Mouse (Mus musculus): ENCODE data around the gene Ctcf.

Gene Ctcf

DNA sequence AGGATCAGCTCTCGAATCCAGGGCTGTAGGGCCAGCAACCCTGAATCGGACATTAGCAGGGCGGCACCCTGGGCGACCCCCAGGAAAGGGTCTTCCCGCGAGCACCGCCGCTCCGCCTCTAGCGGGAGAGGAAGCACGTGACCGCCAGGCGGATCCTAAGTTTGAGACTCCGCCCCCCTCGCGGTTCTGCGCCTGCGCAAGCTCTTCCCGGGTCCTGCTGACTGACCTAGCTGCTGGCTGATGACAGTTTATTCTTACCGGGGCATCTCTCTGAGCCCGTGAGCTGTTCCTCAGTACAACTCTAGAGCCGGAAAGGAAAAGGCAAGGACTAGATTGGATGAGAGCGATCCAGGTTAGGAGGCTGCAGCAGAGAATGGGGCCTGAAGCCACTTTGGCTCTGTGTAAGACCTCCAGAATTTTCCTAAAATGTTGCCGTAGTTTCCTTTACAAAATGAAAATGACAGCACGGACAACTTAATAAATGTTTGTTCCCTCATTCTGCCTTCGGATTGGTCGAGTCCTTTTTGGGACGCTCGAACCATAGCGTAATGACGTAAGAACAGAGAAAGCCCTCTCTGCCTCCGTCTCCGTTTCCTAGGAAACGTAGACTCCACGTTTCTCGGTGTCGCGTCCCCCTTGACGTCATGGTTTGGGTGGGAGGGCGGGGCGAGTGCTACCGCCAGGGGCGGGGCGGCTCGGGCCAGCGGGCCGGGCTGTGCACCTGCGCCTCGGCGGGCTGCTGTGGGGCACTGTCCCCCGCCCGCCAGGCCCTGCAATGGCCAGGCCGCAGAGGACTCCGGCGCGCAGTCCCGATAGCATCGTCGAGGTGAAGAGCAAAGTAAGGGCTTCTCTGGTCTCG lies 64.8 kb downstream of the Ctcf start, which contains the start of the genes Acd and Pard6a:
TSS of gene Acd (minus strand) at position 137 of the 859 bp plus-strand sequence.
TSS of gene Pard6a (plus strand) at position 183 of the 859 bp plus-strand sequence.
- DNase-seq (ENCODE audit: extremely low spot score), result peak; percentile 96

DNA sequence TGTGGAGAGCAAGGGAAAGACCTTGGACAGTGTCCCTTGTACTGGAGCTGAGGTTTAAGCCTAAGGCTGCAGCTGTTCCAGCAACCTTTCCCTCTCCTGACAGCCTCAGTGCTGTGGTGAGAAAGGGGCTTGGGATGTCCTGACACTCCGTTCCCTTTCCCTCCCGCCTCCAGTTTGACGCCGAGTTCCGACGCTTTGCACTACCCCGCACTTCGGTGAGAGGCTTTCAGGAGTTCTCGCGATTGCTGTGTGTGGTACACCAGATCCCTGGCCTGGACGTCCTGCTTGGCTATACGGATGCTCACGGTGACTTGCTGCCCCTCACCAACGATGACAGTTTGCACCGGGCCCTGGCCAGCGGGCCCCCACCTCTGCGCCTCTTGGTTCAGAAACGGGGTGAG lies 65.6 kb downstream of the Ctcf start:
- DNase-seq (ENCODE audit: extremely low spot score), result no peak

GRCm38 (mm10) chr8:105702731-105703415 lies 66.5 kb downstream of the Ctcf start:
- no peak for DNase-seq (ENCODE audit: extremely low spot score)

DNA sequence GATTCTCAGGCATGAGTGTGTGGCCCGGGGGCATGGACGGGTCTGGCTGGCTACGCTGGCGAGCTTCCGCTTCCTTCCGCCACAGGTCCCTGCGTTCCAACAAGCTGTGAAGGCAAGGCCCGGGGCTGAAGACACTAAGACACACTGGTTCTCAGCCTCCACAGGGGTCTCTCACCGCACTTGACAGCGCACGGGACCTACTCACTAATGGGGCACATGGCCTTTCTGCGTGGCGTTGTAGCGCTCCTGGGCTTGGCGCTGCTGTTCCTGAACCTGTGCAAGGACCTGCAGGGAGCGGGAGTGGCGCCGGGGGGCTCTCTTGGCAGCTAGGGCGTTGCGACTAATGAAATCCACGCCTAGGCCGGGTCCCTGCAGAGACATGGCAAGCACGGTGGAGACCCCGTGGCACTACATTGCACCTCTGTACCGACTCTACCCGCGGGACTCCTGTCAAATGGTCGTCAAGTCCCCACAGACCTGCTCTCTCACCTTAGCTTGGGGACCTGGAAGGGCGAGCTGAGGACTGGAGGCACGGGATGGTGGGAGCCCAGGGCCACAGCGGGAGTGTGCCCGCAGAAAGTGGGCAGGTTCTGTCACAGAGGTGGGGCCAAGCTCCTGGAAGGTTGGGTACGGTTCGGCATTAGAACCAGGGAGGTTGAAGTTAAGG lies 67.9 kb downstream of the Ctcf start:
- DNase-seq (ENCODE audit: extremely low spot score), result no peak

DNA sequence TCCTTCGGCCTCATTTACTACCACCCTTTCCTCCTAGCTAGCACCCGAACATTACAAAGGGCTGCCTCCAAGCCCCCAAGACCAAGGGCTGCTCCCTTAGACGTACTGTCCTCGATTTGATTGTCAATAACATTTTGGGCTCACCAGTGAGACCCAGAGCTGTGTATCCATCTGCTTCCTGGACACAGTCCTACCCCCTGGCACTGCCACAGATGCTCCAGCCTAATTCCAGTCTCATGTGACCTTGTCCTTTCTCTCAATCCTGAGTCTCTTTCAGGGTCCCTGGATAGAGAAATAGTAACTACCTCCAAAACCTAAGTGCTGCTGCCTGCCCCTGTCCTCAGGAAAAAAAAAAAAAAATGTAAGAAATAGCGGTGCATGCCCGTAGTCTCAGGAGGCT lies 68.6 kb downstream of the Ctcf start:
- DNase-seq (ENCODE audit: extremely low spot score), result no peak

DNA sequence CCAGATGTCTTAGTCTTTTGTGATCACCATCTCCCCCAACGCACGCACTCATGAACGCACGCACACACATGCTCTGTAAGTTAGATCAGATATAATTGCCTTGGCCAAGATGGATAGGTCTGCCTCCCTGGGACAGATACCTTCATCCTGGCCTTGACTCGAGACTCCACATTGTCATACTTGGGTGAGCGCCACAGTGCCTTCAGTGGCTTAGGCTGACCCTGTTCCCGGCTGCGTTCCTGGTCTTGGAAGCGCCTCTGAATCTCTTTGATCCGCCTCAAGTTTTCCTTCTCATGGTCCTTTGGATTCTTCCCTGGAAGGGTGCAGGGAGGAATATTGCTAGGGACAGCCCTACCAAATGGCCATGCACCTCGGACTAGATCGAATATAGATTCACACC lies 70.1 kb downstream of the Ctcf start:
- DNase-seq (ENCODE audit: extremely low spot score), result no peak

GRCm38 (mm10) chr8:105707498-105708403 lies 71.4 kb downstream of the Ctcf start, which contains the start of the genes 4933405L10Rik and Enkd1:
TSS of gene 4933405L10Rik (plus strand) at chr8:105707655.
TSS of gene Enkd1 (minus strand) at chr8:105708210.
- peak; percentile 94 for DNase-seq (ENCODE audit: extremely low spot score)

DNA sequence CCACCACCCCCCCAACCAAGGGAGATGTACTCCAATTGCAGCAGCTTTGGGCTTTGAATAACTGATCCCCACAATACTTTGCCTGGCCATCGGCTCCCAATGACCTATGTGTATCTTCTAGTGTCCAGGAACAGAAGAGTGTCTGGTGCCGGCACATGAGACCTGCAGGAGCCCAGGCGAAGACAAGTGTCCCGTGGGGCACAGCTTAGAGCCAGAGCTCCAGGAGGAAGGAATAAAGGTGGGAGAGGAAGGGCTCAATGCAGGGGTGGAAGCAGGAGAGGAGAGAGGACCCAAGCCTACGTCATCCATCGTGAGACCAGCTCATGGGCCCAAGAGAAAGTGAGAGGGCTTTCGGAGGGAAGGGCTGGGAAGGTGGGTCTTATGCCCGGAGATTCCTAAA lies 72.3 kb downstream of the Ctcf start:
- DNase-seq (ENCODE audit: extremely low spot score), result no peak

DNA sequence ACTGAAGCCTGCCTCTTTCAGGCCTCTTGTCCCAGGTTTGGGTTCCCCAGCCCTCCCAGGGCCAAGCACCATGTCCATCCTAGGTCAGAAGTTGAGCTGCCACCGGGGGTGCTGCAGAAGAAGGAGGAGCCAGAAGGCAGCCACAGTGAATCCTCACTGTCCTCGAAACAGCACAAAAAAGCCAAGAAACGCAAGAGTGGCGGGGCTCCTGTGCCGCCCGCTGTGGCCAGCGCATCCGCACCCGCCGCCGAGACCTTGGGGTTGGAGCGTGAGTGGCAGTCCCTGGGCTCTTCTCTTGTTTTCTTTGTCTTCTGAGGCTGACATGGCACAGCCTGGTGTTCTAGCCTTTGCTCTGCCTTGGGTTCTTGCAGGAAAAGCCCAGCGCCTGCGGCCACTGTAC lies 72.9 kb downstream of the Ctcf start:
- no peak for DNase-seq (ENCODE audit: extremely low spot score)

- DNase-seq (ENCODE audit: extremely low spot score), result no peak
These were observed 75.9 kb downstream of the Ctcf start for GRCm38 (mm10) chr8:105712286-105712685.

GRCm38 (mm10) chr8:105714139-105714538 lies 77.8 kb downstream of the Ctcf start:
- DNase-seq (ENCODE audit: extremely low spot score), result peak; percentile 82

GRCm38 (mm10) chr8:105715042-105715441 lies 78.7 kb downstream of the Ctcf start:
- DNase-seq (ENCODE audit: extremely low spot score), result no peak

DNA sequence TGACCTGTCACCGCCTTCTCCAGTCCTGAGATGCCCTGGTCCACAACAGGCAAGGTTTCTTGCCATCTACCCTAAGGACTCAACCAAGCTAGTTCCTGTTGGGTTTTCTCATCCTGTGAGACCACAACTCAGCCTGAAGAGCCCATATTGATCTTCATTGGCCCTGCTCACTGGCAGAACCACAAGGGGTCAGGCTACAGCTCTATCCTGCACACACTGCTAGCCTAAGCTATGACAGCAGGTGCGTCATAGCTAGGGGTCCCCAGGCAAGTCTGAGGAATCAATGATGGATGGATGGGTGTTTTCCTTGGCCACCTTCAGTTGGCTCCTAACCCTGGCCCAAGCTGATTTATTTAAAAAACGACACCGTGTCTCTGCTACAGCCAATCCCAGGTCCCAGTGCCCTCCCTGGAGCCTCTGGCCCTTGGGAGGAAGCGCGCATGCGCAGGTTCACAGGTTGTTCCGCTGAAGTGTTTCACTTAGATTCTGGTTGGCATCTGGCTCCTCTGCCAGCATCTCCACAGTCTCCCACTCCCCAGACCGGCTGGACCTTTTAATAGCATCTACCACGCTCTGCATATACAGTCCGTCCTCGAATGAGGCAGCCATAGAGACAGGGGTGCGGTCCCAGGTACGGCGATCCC lies 80.1 kb downstream of the Ctcf start:
- no peak for DNase-seq (ENCODE audit: extremely low spot score)

DNA sequence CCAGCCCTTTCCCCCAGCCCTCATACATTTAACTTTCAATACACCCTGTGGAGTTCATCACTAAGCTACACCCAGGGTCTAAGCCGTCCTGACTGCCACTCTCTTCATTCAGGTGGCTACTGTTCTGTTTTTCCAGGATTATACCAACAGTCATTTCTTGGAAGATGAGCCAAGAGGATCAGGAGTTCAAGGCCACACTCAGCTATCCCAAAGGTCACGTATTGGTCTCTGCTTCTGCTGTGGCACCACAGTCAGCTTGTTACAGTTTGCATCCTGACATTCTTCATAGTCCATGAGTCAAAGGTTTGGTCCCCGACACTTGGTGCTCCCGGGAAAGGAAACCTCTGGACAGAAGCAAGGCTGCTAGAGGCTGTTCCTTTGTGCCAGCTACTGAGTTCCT lies 83.3 kb downstream of the Ctcf start:
- DNase-seq (ENCODE audit: extremely low spot score), result no peak

DNA sequence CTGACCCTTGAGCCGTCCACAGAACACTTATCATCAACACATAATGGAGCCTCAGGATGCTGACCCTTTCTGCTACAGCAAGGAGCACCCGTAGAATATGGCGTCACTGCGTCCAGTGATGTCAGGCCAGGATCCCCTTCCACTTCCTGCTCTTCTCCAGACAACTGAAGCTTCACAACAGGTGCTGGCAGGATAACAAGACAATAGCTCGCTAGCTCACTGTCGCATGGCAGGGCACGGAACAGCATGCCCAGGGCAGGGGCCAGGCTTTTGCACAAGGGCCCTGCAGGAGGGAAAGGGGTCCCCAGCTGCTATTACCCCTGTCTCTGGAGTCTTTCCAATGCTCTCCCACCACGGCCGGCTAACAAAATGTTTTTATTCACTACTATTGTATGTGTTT lies 86.5 kb downstream of the Ctcf start:
- no peak for DNase-seq (ENCODE audit: extremely low spot score)

DNA sequence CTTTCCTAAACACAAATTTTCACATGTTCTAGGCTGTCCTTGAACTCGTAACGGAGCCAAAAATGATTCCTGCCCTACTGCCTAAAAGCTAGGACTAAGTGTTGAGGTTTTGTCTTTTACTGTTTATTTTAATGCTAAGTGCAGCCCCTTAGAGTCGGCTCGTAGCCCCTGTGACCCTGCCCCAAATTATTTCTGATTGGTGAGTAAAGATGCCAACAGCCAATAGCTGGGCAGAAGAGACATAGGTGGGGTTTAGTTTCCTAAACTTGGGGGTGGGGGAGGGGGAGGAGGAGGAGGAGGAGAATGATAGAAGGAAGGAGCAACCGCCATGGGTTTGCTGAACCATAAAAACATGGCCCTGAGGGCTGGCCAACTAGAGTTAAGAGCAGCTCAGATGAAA lies 89.4 kb downstream of the Ctcf start:
- DNase-seq (ENCODE audit: extremely low spot score), result no peak

- DNase-seq (ENCODE audit: extremely low spot score), result no peak
These were observed 91.2 kb downstream of the Ctcf start for GRCm38 (mm10) chr8:105727397-105728124.

- no peak for DNase-seq (ENCODE audit: extremely low spot score)
These were observed 95.8 kb downstream of the Ctcf start for GRCm38 (mm10) chr8:105732186-105732585.
